Mouse (Mus musculus) intestine, embryonic 16.5 days (tissue): ENCODE measurements around the gene Dhx8. TPM values are rescaled to one million over a fixed set of nuclear protein-coding genes. Genes with fewer than 3 reads are reported as not detected.

Source experiments
- ATAC-seq: fragments of 200-750 bp; cut with Nextera tagmentation; 2 replicates; pipeline ENCODE4 v1.8.0; 2017; ENCODE audit warnings: moderate TSS enrichment, moderate library complexity
- H3K27ac ChIP-seq: fragments of 300-500 bp; sonication (generic); 2 replicates; pipeline ENCODE4 v1.5.1; 2014; ENCODE audit warnings: mild to moderate bottlenecking, low read length
- H3K27me3 ChIP-seq: fragments of 300-500 bp; sonication (generic); replicated peaks from 2 replicates; pipeline ENCODE4 v1.6.1; 2014; ENCODE audit warnings: low read length, control low read depth, mixed read lengths; ENCODE audit not compliant: control insufficient read depth, insufficient read depth
- H3K36me3 ChIP-seq: fragments of 300-500 bp; sonication (generic); 2 replicates; pipeline ENCODE4 v1.6.1; 2014; ENCODE audit warnings: low read length, control low read depth; ENCODE audit not compliant: control insufficient read depth, insufficient read depth
- H3K4me1 ChIP-seq: fragments of 300-500 bp; sonication (generic); 2 replicates; pipeline ENCODE4 v1.6.1; 2014; ENCODE audit warnings: low read length, control low read depth, mixed read lengths; ENCODE audit not compliant: control insufficient read depth, insufficient read depth
- H3K4me2 ChIP-seq: fragments of 300-500 bp; sonication (generic); 2 replicates; pipeline ENCODE4 v1.6.1; 2014; ENCODE audit warnings: low read depth, low read length, control low read depth
- H3K4me3 ChIP-seq: fragments of 300-500 bp; sonication (generic); 2 replicates; pipeline ENCODE4 v1.5.1; 2014; ENCODE audit warnings: mild to moderate bottlenecking, low read length
- H3K9ac ChIP-seq: fragments of 300-500 bp; sonication (generic); 2 replicates; pipeline ENCODE4 v1.6.1; 2014; ENCODE audit warnings: low read depth, low read length
- H3K9me3 ChIP-seq: fragments of 300-500 bp; sonication (generic); 2 replicates; pipeline ENCODE4 v1.6.1; 2016; ENCODE audit warnings: low read length, control low read depth; ENCODE audit not compliant: control insufficient read depth
- WGBS: fragments of 180-500 bp; shearing (Covaris S2); extraction: QIAGEN DNeasy Blood & Tissue Kit; methylation state at CpG from one replicate; pipeline ENCODE4 v1.1.7; 2014; 5-methylcytosine and 5-hydroxymethylcytosine counted together
- polyA plus RNA-seq: library from polyadenylated mRNA; unstranded; fragments of >200 nt; fragmentation: Nextera tagmentation; extraction: Ambion mirVana; gene quantifications from 2 replicates; pipeline ENCODE4 v1.2.1, GENCODE M21; 2015

Gene Dhx8
- polyA plus RNA-seq, 1 experiment from 2014 or later = 23.0 TPM

DNA sequence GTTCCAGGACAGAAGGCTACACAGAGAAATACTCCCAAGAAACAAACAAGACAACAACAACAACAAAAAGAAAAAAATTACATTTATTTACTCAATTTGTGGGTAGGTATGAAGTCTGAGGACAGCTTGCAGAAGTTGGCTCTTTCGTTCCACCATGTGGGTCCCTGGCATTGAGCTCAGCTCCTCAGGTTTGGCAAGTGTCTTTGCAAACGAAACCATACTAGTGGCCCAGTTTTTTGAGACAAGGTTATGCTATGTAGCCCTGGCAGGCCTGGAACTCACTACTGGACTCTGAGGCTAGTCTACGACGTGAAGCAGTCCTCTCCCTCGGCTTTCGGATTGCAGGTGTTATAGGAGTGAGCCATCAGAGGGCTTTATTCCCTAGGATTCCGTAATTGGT is 32.7 kb upstream of the Dhx8 start:
- no peak for ATAC-seq
- Histone ChIP-seq H3K27ac (no peak overlapping the region), H3K9ac (no peak overlapping the region), H3K36me3 (no peaks in the 10 kb centered on the region), H3K4me2 (no peak overlapping the region), H3K27me3 (no peaks in the 10 kb centered on the region), H3K4me3 (no peak overlapping the region), H3K4me1 (peaks cover 37% of the 10 kb centered on the region), H3K9me3 (no peaks in the 10 kb centered on the region; the same call in 1 of the 2 replicates)
- WGBS = 56% methylated on average over 7 of the region's 7 CpGs

DNA sequence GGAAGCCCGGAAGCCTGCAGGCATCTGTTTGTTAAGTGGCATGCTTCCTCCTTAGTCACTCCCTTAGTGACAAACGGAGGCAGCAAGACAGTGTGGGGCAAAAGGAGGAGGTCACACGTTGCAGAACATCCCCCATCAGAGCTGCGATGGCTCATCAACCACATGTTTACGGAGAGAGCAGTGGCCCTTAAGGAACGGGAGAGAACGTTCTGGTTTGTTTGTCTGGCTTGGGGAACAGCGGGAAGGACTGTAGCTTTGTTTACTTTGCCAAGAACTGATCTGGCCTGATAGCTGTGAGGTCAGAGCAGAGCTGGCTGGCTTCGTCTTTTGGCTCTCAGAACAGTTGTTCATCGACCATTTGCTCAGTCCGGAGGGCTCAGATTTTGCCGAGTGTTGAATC is 32.3 kb upstream of the Dhx8 start:
- peak; percentile 47; the same call in 1 of the 2 replicates for ATAC-seq
- H3K27me3 ChIP-seq = no peaks in the 10 kb centered on the region
- no peak overlapping the region for H3K4me3 ChIP-seq
- no peak overlapping the region for H3K27ac ChIP-seq
- H3K9ac ChIP-seq = no peak overlapping the region
- peaks cover 35% of the 10 kb centered on the region for H3K4me1 ChIP-seq
- no peaks in the 10 kb centered on the region for H3K36me3 ChIP-seq
- no peaks in the 10 kb centered on the region; the same call in 1 of the 2 replicates for H3K9me3 ChIP-seq
- no peak overlapping the region for H3K4me2 ChIP-seq
- 12% methylated on average over 12 of the region's 12 CpGs for WGBS

DNA sequence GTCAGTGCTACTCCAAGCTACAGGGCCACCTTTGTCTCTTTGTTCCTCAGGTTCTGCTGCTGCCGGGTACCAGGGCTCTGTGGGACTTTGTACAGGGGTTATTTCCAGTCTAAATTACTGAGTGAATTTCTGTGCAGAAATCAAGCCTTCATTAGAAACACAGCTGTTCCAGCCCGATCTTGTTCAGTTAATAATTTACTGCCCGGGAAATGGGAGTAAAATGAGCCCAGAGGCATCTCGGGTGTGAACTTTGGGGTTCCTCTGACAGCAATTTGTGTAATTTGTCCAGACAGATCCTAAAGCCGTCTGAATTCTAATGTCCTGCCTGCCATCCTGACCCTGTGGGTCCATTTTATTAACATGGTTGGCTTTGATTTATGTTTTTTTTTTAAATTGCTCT is 28.6 kb upstream of the Dhx8 start:
- no peak overlapping the region for H3K9ac ChIP-seq
- 27% methylated on average over 5 of the region's 5 CpGs for WGBS
- H3K4me2 ChIP-seq = peak overlapping the region; percentile 18; the same call in 1 of the 2 replicates
- H3K36me3 ChIP-seq = no peaks in the 10 kb centered on the region
- no peak overlapping the region for H3K4me3 ChIP-seq
- H3K4me1 ChIP-seq = peaks cover 22% of the 10 kb centered on the region
- H3K27me3 ChIP-seq = no peaks in the 10 kb centered on the region
- no peaks in the 10 kb centered on the region for H3K9me3 ChIP-seq
- 0 out of 2 replicates have a peak, but pooled peaks have one; percentile 33 for ATAC-seq
- no peak overlapping the region for H3K27ac ChIP-seq

GRCm38 (mm10) chr11:101706764-101707448 is 25.8 kb upstream of the Dhx8 start:
- H3K4me1 ChIP-seq = peaks cover 14% of the 10 kb centered on the region
- no peak overlapping the region for H3K27ac ChIP-seq
- no peaks in the 10 kb centered on the region for H3K36me3 ChIP-seq
- WGBS = 77% methylated on average over 10 of the region's 10 CpGs
- ATAC-seq = no peak
- H3K9me3 ChIP-seq = no peaks in the 10 kb centered on the region
- no peak overlapping the region for H3K4me2 ChIP-seq
- no peaks in the 10 kb centered on the region for H3K27me3 ChIP-seq
- no peak overlapping the region for H3K9ac ChIP-seq
- no peak overlapping the region for H3K4me3 ChIP-seq

DNA sequence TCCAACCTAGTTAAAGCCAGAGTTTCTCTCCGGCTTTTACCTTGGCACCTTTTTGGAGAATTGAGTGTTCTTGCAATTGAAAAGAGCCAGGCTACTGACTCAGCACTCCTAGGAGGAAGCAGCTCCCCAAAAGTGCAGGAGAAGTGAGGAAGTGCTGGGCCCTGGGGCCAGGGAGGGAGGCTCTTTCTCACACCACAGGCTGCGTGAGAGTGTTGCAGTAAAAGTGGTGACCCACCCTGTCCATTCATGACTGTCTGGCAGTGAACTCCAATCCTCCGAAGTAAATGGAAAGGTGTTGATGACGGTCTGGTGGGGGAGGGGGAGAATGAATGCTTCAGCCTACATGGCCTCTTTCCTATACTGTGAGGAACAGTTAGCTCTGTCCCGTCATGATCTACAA is 24.2 kb upstream of the Dhx8 start:
- Histone ChIP-seq H3K27ac (no peak overlapping the region; the same call in 1 of the 2 replicates), H3K36me3 (no peaks in the 10 kb centered on the region), H3K27me3 (no peaks in the 10 kb centered on the region), H3K9me3 (no peaks in the 10 kb centered on the region), H3K9ac (no peak overlapping the region), H3K4me1 (peaks cover 14% of the 10 kb centered on the region), H3K4me3 (no peak overlapping the region), H3K4me2 (no peak overlapping the region)
- 46% methylated on average over 5 of the region's 5 CpGs for WGBS
- no peak for ATAC-seq

DNA sequence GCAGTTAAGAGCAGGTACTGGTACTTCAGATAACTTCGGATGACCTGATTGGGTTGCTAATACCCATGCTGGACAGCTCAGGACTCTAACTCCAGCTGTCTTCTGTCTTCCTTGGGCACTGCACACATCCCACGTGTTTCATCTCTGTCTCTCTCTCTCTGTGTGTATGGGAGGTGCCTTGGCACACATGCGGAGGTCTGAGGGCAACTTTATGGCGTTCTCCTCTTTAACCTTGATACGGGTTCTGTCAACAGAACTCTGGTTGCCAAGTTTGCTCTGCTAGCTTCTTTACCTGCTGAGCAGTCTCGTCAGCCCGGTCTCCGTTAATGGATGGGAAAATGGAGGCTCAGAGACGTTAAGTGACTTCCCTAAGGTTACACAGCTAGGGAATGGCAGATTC is 19.9 kb upstream of the Dhx8 start:
- no peaks in the 10 kb centered on the region for H3K36me3 ChIP-seq
- ATAC-seq = no peak
- H3K27ac ChIP-seq = no peak overlapping the region
- H3K4me3 ChIP-seq = no peak overlapping the region
- no peak overlapping the region for H3K9ac ChIP-seq
- WGBS = 66% methylated on average over 9 of the region's 9 CpGs
- H3K4me2 ChIP-seq = no peak overlapping the region
- no peaks in the 10 kb centered on the region for H3K27me3 ChIP-seq
- H3K4me1 ChIP-seq = peaks cover 4% of the 10 kb centered on the region; the same call in 1 of the 2 replicates
- H3K9me3 ChIP-seq = no peaks in the 10 kb centered on the region

- WGBS = 61% methylated on average over 7 of the region's 7 CpGs
These were observed 18.7 kb upstream of the Dhx8 start for GRCm38 (mm10) chr11:101714012-101714411.

GRCm38 (mm10) chr11:101718324-101718723 is 14.4 kb upstream of the Dhx8 start:
- H3K36me3 ChIP-seq = no peaks in the 10 kb centered on the region
- H3K27ac ChIP-seq = no peak overlapping the region
- H3K27me3 ChIP-seq = no peaks in the 10 kb centered on the region
- H3K4me1 ChIP-seq = no peaks in the 10 kb centered on the region
- no peak overlapping the region for H3K9ac ChIP-seq
- no peak for ATAC-seq
- no peak overlapping the region for H3K4me3 ChIP-seq
- no peak overlapping the region for H3K4me2 ChIP-seq
- H3K9me3 ChIP-seq = no peaks in the 10 kb centered on the region
- 47% methylated on average over 4 of the region's 4 CpGs for WGBS

More at GRCm38 (mm10) chr11:101714012-101714411, 18.7 kb upstream of the Dhx8 start:
- Histone ChIP-seq H3K9me3 (no peaks in the 10 kb centered on the region), H3K27ac (no peak overlapping the region), H3K4me1 (no peaks in the 10 kb centered on the region), H3K27me3 (no peaks in the 10 kb centered on the region), H3K9ac (no peak overlapping the region), H3K4me3 (no peak overlapping the region), H3K4me2 (no peak overlapping the region), H3K36me3 (no peaks in the 10 kb centered on the region)
- ATAC-seq = no peak

DNA sequence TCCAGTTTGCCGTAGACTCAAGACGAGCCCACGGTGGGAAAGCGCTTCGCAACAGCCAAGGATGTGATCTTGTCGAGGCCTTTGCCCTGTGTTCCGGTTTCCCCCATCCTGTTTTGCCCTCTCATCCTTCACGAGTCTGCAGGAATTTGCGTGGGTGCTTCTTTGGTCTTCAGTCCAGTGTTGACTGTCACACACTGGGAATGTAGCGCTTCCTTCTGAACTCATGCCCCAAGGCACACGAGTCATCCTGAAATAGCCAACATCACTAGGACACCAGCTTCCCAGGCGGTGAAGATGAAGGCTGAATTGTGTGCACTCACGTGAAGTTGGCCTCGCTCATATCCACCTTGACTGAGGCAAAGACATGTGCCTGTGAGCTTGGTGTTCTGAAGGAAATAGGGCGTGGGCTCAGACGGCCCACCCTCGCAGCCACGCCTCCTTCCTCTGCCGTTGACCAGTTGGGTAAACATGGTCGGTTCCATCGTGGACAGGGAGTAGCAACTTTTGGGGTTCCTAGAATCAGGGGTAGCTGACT is 12.7 kb upstream of the Dhx8 start:
- Histone ChIP-seq H3K27ac (no peak overlapping the region), H3K4me3 (no peak overlapping the region), H3K9ac (no peak overlapping the region), H3K36me3 (no peaks in the 10 kb centered on the region), H3K4me2 (no peak overlapping the region), H3K9me3 (no peaks in the 10 kb centered on the region), H3K4me1 (no peaks in the 10 kb centered on the region), H3K27me3 (no peaks in the 10 kb centered on the region)
- 70% methylated on average over 21 of the region's 21 CpGs for WGBS
- ATAC-seq = no peak
